Mouse (Mus musculus): ENCODE results near the gene Ogfod3. TPM values are rescaled to one million over a fixed set of nuclear protein-coding genes. Genes with fewer than 3 reads are reported as not detected.

The Ogfod3 gene
- polyA plus RNA-seq, 1 experiment = 28.8 TPM

Other genes with a start within 250 kb of the Ogfod3 start
- gene Csnk1d, start 213.4 kb downstream of the Ogfod3 start, polyA plus RNA-seq (2012; rRNA removed) = 85.3 and 94.0 TPM in 2 replicates
- 0.85 and 1.3 TPM in 2 replicates for gene Cd7, start 165.3 kb downstream of the Ogfod3 start, polyA plus RNA-seq (2012; rRNA removed)
- gene Sectm1b, start 141.1 kb downstream of the Ogfod3 start, polyA plus RNA-seq (2012; rRNA removed) = 2.6 and 4.5 TPM in 2 replicates
- 4.4 and 5.8 TPM in 2 replicates for gene Sectm1a, start 123.5 kb downstream of the Ogfod3 start, polyA plus RNA-seq (2012; rRNA removed)
- gene Tex19.2, start 86.0 kb downstream of the Ogfod3 start, polyA plus RNA-seq (2012; rRNA removed) = 0.12 and 0.13 TPM in 2 replicates
- 0.05 and 0.06 TPM in 2 replicates for gene Tex19.1, start 58.6 kb downstream of the Ogfod3 start, polyA plus RNA-seq (2012; rRNA removed)
- gene Uts2r, start 44.4 kb downstream of the Ogfod3 start, polyA plus RNA-seq (2012; rRNA removed) = 0.14 TPM in 1 of 2 replicates, not detected in the other
- gene Hexdc, start 278 bp downstream of the Ogfod3 start, polyA plus RNA-seq (2012; rRNA removed) = 22.8 and 36.9 TPM in 2 replicates
- gene Cybc1, start 24.6 kb upstream of the Ogfod3 start, polyA plus RNA-seq (2012; rRNA removed) = 27.5 and 40.6 TPM in 2 replicates
- gene Narf, start 32.5 kb upstream of the Ogfod3 start, polyA plus RNA-seq (2012; rRNA removed) = 30.3 and 48.1 TPM in 2 replicates
- 41.4 and 43.9 TPM in 2 replicates for gene Foxk2, start 55.3 kb upstream of the Ogfod3 start, polyA plus RNA-seq (2012; rRNA removed)
- gene Wdr45b, start 149.7 kb upstream of the Ogfod3 start, polyA plus RNA-seq (2012; rRNA removed) = 51.3 and 66.2 TPM in 2 replicates
- 9.2 and 9.4 TPM in 2 replicates for gene Rab40b, start 183.5 kb upstream of the Ogfod3 start, polyA plus RNA-seq (2012; rRNA removed)
- gene Fn3krp, start 216.7 kb upstream of the Ogfod3 start, polyA plus RNA-seq (2012; rRNA removed) = 9.8 and 13.6 TPM in 2 replicates
- gene Fn3k, start 230.2 kb upstream of the Ogfod3 start, polyA plus RNA-seq (2012; rRNA removed) = 1.9 and 2.4 TPM in 2 replicates
- 68.5 and 99.9 TPM in 2 replicates for gene Tbcd, start 247.2 kb upstream of the Ogfod3 start, polyA plus RNA-seq (2012; rRNA removed)

Data from gonadal fat pad, adult 2 months (tissue).